ENCODE assay signal across 9 mouse cellular contexts in the genomic region with DNA sequence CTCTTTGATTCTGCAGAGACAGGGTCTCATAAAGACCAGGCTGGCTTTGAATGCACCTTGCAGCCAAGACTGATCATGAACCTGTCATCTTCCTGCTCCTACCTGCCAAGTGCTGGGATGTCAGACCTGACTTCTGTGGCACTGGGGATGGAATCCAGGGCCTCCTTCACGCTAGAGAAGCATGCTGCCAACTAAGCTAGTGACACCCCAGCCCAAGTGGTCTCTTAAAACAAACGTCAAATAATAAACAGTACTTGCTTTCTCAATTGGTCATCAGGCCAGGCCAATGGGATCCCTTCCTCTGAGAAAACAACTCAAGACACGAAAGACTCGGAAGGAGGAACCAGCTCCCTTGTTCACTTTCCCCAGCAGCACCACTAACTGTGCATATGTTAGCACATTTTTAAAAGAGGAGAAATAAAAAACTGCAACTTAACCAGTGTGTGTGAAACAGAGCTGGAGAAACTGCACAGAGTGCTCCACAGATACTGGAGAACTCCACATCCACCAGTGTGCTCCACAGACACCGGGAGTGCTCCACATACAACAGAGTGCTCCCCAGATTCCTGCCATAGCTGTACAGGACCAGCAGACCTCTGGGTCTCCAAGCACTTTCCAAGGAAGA. TPM values are rescaled to one million over a fixed set of nuclear protein-coding genes. Genes with fewer than 3 reads are reported as not detected.
DNase-seq lines count a peak whose midpoint lies in the region; ATAC-seq and TF ChIP-seq lines count a peak whose summit lies in the region.
"Had no signal": no experiment of that assay in that cellular context is flagged by ENCODE, and none has a peak within 500 bp of the region (broad histone marks: within the 10 kb centered on the region; RNA-seq: fewer than 3 reads in every experiment).

No protein-coding gene starts in this region.

- no peaks in the 10 kb centered on the region for H3K36me3 ChIP-seq in heart, embryonic 11.5 days (ENCODE audit: control insufficient read depth, insufficient read depth, low read length)
- H3K36me3 ChIP-seq in midbrain, embryonic 10.5 days, result no peaks in the 10 kb centered on the region
- no peaks in the 10 kb centered on the region for H3K36me3 ChIP-seq in midbrain, embryonic 11.5 days (ENCODE audit: control insufficient read depth, insufficient read depth, low read length)
- no peaks in the 10 kb centered on the region for H3K36me3 ChIP-seq in intestine, embryonic 16.5 days (ENCODE audit: control insufficient read depth, insufficient read depth, low read length)
- H3K36me3 ChIP-seq in stomach, postnatal 0 days (ENCODE audit: control insufficient read depth, insufficient read depth, low read length), result no peaks in the 10 kb centered on the region

- no peaks in the 10 kb centered on the region for H3K9me3 ChIP-seq in heart, embryonic 11.5 days (replicated peaks; ENCODE audit: control insufficient read depth, low read length)
- H3K9me3 ChIP-seq in midbrain, embryonic 10.5 days (replicated peaks), result no peaks in the 10 kb centered on the region
- no peaks in the 10 kb centered on the region for H3K9me3 ChIP-seq in midbrain, embryonic 11.5 days (ENCODE audit: control insufficient read depth, low read length)
- H3K9me3 ChIP-seq in intestine, embryonic 16.5 days (ENCODE audit: control insufficient read depth, low read length), result no peaks in the 10 kb centered on the region
- H3K9me3 ChIP-seq in stomach, postnatal 0 days (ENCODE audit: control insufficient read depth, low read length), result no peaks in the 10 kb centered on the region

- H3K4me1 ChIP-seq in heart, embryonic 11.5 days (ENCODE audit: control insufficient read depth, insufficient read depth, low read length), result peaks cover 86% of the 10 kb centered on the region
- peaks cover 86% of the 10 kb centered on the region for H3K4me1 ChIP-seq in midbrain, embryonic 10.5 days
- H3K4me1 ChIP-seq in midbrain, embryonic 11.5 days (ENCODE audit: control insufficient read depth, insufficient read depth, low read length), result peaks cover 23% of the 10 kb centered on the region
- peaks cover 22% of the 10 kb centered on the region for H3K4me1 ChIP-seq in intestine, embryonic 16.5 days (ENCODE audit: control insufficient read depth, insufficient read depth, low read length)
- H3K4me1 ChIP-seq in stomach, postnatal 0 days (replicated peaks; ENCODE audit: control insufficient read depth, insufficient read depth), result peaks cover 2% of the 10 kb centered on the region

- no peak for TF ChIP-seq CTCF in stomach, postnatal 0 days (IDR thresholded peaks at IDR 0.05; ENCODE audit: low read depth)

- peak overlapping the region; percentile 53; the same call in 1 of the 2 replicates for H3K9ac ChIP-seq in heart, embryonic 11.5 days (ENCODE audit: low read depth, low read length)
- H3K9ac ChIP-seq in midbrain, embryonic 11.5 days (ENCODE audit: low read length), result no peak overlapping the region
- H3K9ac ChIP-seq in intestine, embryonic 16.5 days (ENCODE audit: low read depth, low read length), result no peak overlapping the region
- H3K9ac ChIP-seq in stomach, postnatal 0 days (ENCODE audit: low read length), result no peak overlapping the region

- no peak for DNase-seq in heart, adult 18-20 months
- no peak for DNase-seq in midbrain, embryonic 10.5 days (ENCODE audit: low spot score)
- DNase-seq in midbrain, embryonic 11.5 days (ENCODE audit: low spot score, missing footprints), result no peak
- no peak for DNase-seq in stomach, postnatal 0 days (ENCODE audit: low spot score)
- DNase-seq in right cerebral cortex, postnatal 10 days (ENCODE audit: low spot score in 2 of 2), result no peak
- DNase-seq in adrenal gland, adult 18-20 months (ENCODE audit: low spot score in 2 of 2), result no peak
- DNase-seq: kidney, adult 8-10 months had no signal

- no peak for TF ChIP-seq EP300 in stomach, postnatal 0 days (optimal IDR thresholded peaks at IDR 0.05)

- ATAC-seq in heart, embryonic 11.5 days (replicated peaks; ENCODE audit: insufficient number of reproducible peaks, low FRiP score, low TSS enrichment), result no peak
- no peak; the same call in 1 of the 2 replicates for ATAC-seq in midbrain, embryonic 11.5 days (ENCODE audit: low FRiP score)
- no peak for ATAC-seq in intestine, embryonic 16.5 days
- no peak for ATAC-seq in stomach, postnatal 0 days (ENCODE audit: low FRiP score, low TSS enrichment)

- H3K4me3 ChIP-seq in heart, embryonic 11.5 days (ENCODE audit: low read depth, low read length), result no peak overlapping the region
- no peak overlapping the region for H3K4me3 ChIP-seq in midbrain, embryonic 10.5 days
- no peak overlapping the region for H3K4me3 ChIP-seq in midbrain, embryonic 11.5 days (ENCODE audit: low read depth, low read length)
- no peak overlapping the region for H3K4me3 ChIP-seq in intestine, embryonic 16.5 days (ENCODE audit: low read length)
- no peak overlapping the region for H3K4me3 ChIP-seq in stomach, postnatal 0 days (ENCODE audit: low read depth, low read length)

- H3K27me3 ChIP-seq in heart, embryonic 11.5 days (ENCODE audit: control insufficient read depth, insufficient read depth, low read length), result no peaks in the 10 kb centered on the region
- no peaks in the 10 kb centered on the region for H3K27me3 ChIP-seq in midbrain, embryonic 10.5 days (ENCODE audit: low read depth, poor library complexity, severe bottlenecking)
- no peaks in the 10 kb centered on the region for H3K27me3 ChIP-seq in midbrain, embryonic 11.5 days (ENCODE audit: control insufficient read depth, insufficient read depth, low read length)
- no peaks in the 10 kb centered on the region for H3K27me3 ChIP-seq in intestine, embryonic 16.5 days (replicated peaks; ENCODE audit: control insufficient read depth, insufficient read depth, low read length)
- no peaks in the 10 kb centered on the region for H3K27me3 ChIP-seq in stomach, postnatal 0 days (ENCODE audit: control insufficient read depth, insufficient read depth, low read length)

- 49% methylated on average over 5 of the region's 5 CpGs for WGBS in heart, embryonic 11.5 days (ENCODE audit: insufficient replicate concordance)
- WGBS in midbrain, embryonic 10.5 days, result 65% methylated on average over 5 of the region's 5 CpGs
- 61% methylated on average over 5 of the region's 5 CpGs for WGBS in midbrain, embryonic 11.5 days
- WGBS in intestine, embryonic 16.5 days, result 53% methylated on average over 5 of the region's 5 CpGs
- 44% methylated on average over 5 of the region's 5 CpGs for WGBS in stomach, postnatal 0 days

- H3K4me2 ChIP-seq in heart, embryonic 11.5 days, result peak overlapping the region; percentile 42
- H3K4me2 ChIP-seq in midbrain, embryonic 11.5 days, result no peak overlapping the region
- H3K4me2 ChIP-seq in intestine, embryonic 16.5 days (ENCODE audit: low read depth, low read length), result no peak overlapping the region
- no peak overlapping the region for H3K4me2 ChIP-seq in stomach, postnatal 0 days (replicated peaks; ENCODE audit: low read depth)

- peak overlapping the region; percentile 94 for H3K27ac ChIP-seq in heart, embryonic 11.5 days (ENCODE audit: low read depth, low read length)
- peak overlapping the region; percentile 77 for H3K27ac ChIP-seq in midbrain, embryonic 10.5 days (replicated peaks)
- H3K27ac ChIP-seq in midbrain, embryonic 11.5 days (ENCODE audit: low read depth, low read length), result no peak overlapping the region
- peak overlapping the region; percentile 53 for H3K27ac ChIP-seq in intestine, embryonic 16.5 days (ENCODE audit: low read length)
- peak overlapping the region; percentile 5; the same call in 1 of the 2 replicates for H3K27ac ChIP-seq in stomach, postnatal 0 days (replicated peaks)

RNA-seq across cellular contexts. Expression of a gene that starts 56.3 kb away (rescaled TPM):
- 16.8 and 19.4 TPM in 2 replicates for polyA plus RNA-seq in heart, embryonic 11.5 days (2014; fragmentation: Nextera tagmentation; extraction: Ambion mirVana)
- total RNA-seq in heart, adult 18-20 months (2021), result 10 to 100 TPM; 37.9 to 42.2 TPM
- polyA plus RNA-seq in midbrain, embryonic 10.5 days (2016; fragmentation: Nextera tagmentation; extraction: Ambion mirVana), result 14.8 and 21.9 TPM in 2 replicates
- polyA plus RNA-seq in midbrain, embryonic 11.5 days (2014; fragmentation: Nextera tagmentation; extraction: Ambion mirVana), result 13.0 and 14.1 TPM in 2 replicates
- 4.9 and 6.8 TPM in 2 replicates for polyA plus RNA-seq in intestine, embryonic 16.5 days (2015; fragmentation: Nextera tagmentation; extraction: Ambion mirVana)
- polyA plus RNA-seq in stomach, postnatal 0 days (2015; fragmentation: Nextera tagmentation; extraction: Ambion mirVana), result 3.1 and 3.6 TPM in 2 replicates
- total RNA-seq in adrenal gland, adult 18-20 months (2021), result 10 to 100 TPM; 34.3 to 48.1 TPM
